Mouse (Mus musculus): ENCODE measurements around the gene Spaca7. TPM values are rescaled to one million over a fixed set of nuclear protein-coding genes. Genes with fewer than 3 reads are reported as not detected.

The Spaca7 gene
- polyA plus RNA-seq, 1 experiment = not detected

- TF ChIP-seq FLI1 (IDR thresholded peaks at IDR 0.05; ENCODE audit: low read length) (no peak), GATA1 (IDR thresholded peaks at IDR 0.05; ENCODE audit: borderline replicate concordance, low read length) (no peak)
Observed at GRCm38 (mm10) chr8:12641527-12641926, 68.7 kb downstream of the Spaca7 start.

GRCm38 (mm10) chr8:12644341-12644740 lies 71.5 kb downstream of the Spaca7 start:
- 0 out of 2 replicates have a peak, but pooled peaks cover 4% of the 10 kb centered on the region for H3K4me1 ChIP-seq
- no peak overlapping the region for H3K4me3 ChIP-seq (replicated peaks)
- no peaks in the 10 kb centered on the region for H3K27me3 ChIP-seq (replicated peaks)
- no peak for TF ChIP-seq GATA1 (IDR thresholded peaks at IDR 0.05; ENCODE audit: borderline replicate concordance, low read length)
- no peak for TF ChIP-seq FLI1 (IDR thresholded peaks at IDR 0.05; ENCODE audit: low read length)
- peaks cover 91% of the 10 kb centered on the region for H3K36me3 ChIP-seq (replicated peaks; ENCODE audit: low read length)
- no peaks in the 10 kb centered on the region for H3K9me3 ChIP-seq

More at GRCm38 (mm10) chr8:12641527-12641926, 68.7 kb downstream of the Spaca7 start:
- Histone ChIP-seq H3K4me3 (replicated peaks) (no peak overlapping the region), H3K27me3 (replicated peaks) (no peaks in the 10 kb centered on the region), H3K4me1 (0 out of 2 replicates have a peak, but pooled peaks cover 4% of the 10 kb centered on the region), H3K36me3 (replicated peaks; ENCODE audit: low read length) (peaks cover 91% of the 10 kb centered on the region), H3K9me3 (no peaks in the 10 kb centered on the region)

- Histone ChIP-seq H3K27me3 (replicated peaks) (no peaks in the 10 kb centered on the region), H3K9me3 (no peaks in the 10 kb centered on the region), H3K4me1 (0 out of 2 replicates have a peak, but pooled peaks cover 4% of the 10 kb centered on the region), H3K36me3 (replicated peaks; ENCODE audit: low read length) (peaks cover 91% of the 10 kb centered on the region), H3K4me3 (replicated peaks) (no peak overlapping the region)
- TF ChIP-seq GATA1 (IDR thresholded peaks at IDR 0.05; ENCODE audit: borderline replicate concordance, low read length) (no peak), FLI1 (IDR thresholded peaks at IDR 0.05; ENCODE audit: low read length) (no peak)
Observed at GRCm38 (mm10) chr8:12644894-12645293, 72.1 kb downstream of the Spaca7 start.

GRCm38 (mm10) chr8:12646536-12646935 lies 73.7 kb downstream of the Spaca7 start:
- peaks cover 92% of the 10 kb centered on the region for H3K36me3 ChIP-seq (replicated peaks; ENCODE audit: low read length)
- H3K9me3 ChIP-seq = no peaks in the 10 kb centered on the region
- no peaks in the 10 kb centered on the region for H3K27me3 ChIP-seq (replicated peaks)
- no peak overlapping the region for H3K4me3 ChIP-seq (replicated peaks)
- TF ChIP-seq FLI1 (IDR thresholded peaks at IDR 0.05; ENCODE audit: low read length) = no peak
- no peak for TF ChIP-seq GATA1 (IDR thresholded peaks at IDR 0.05; ENCODE audit: borderline replicate concordance, low read length)
- H3K4me1 ChIP-seq = 0 out of 2 replicates have a peak, but pooled peaks cover 4% of the 10 kb centered on the region

GRCm38 (mm10) chr8:12648951-12649350 lies 76.1 kb downstream of the Spaca7 start:
- Histone ChIP-seq H3K4me3 (replicated peaks) (no peak overlapping the region), H3K4me1 (0 out of 2 replicates have a peak, but pooled peaks cover 4% of the 10 kb centered on the region), H3K27me3 (replicated peaks) (no peaks in the 10 kb centered on the region), H3K36me3 (replicated peaks; ENCODE audit: low read length) (peaks cover 97% of the 10 kb centered on the region), H3K9me3 (no peaks in the 10 kb centered on the region)
- TF ChIP-seq FLI1 (IDR thresholded peaks at IDR 0.05; ENCODE audit: low read length) (no peak), GATA1 (IDR thresholded peaks at IDR 0.05; ENCODE audit: borderline replicate concordance, low read length) (no peak)

Other genes with a start within 250 kb of the Spaca7 start
- gene Sox1, start 177.7 kb upstream of the Spaca7 start, polyA plus RNA-seq (2012; ENCODE audit: insufficient read depth, low replicate concordance) = not detected in 2 replicates
- gene Tubgcp3, start 99.2 kb downstream of the Spaca7 start, polyA plus RNA-seq (2012; ENCODE audit: insufficient read depth, low replicate concordance) = 7.0 and 9.9 TPM in 2 replicates
- 7.5 and 7.7 TPM in 2 replicates for gene Atp11a, start 184.0 kb downstream of the Spaca7 start, polyA plus RNA-seq (2012; ENCODE audit: insufficient read depth, low replicate concordance)

Data from megakaryocyte, embryonic 14.5 days (primary cell).